Mouse (Mus musculus) liver, embryonic 11.5 days (tissue): Measurements from ENCODE around the gene Nrxn3. TPM values are rescaled to one million over a fixed set of nuclear protein-coding genes. Genes with fewer than 3 reads are reported as not detected.

Source experiments
- ATAC-seq: fragments of 200-750 bp; cut with Nextera tagmentation; replicated peaks from 2 replicates; pipeline ENCODE4 v1.8.0; 2017; ENCODE audit warnings: moderate number of reproducible peaks, mild to moderate bottlenecking, moderate TSS enrichment, moderate library complexity; ENCODE audit not compliant: low FRiP score
- DNase-seq: peaks from one replicate; pipeline ENCODE4 v3.0.0-alpha.2; 2017; ENCODE audit warnings: low spot score
- H3K27ac ChIP-seq: fragments of 300-500 bp; sonication (generic); 2 replicates; pipeline ENCODE4 v1.5.1; 2014; ENCODE audit warnings: mild to moderate bottlenecking, low read depth, low read length, control low read depth
- H3K27me3 ChIP-seq: fragments of 300-500 bp; sonication (generic); replicated peaks from 2 replicates; pipeline ENCODE4 v1.6.1; 2014; ENCODE audit warnings: low read length, mixed read lengths; ENCODE audit not compliant: control insufficient read depth, insufficient read depth
- H3K36me3 ChIP-seq: fragments of 300-500 bp; sonication (generic); 2 replicates; pipeline ENCODE4 v1.6.1; 2014; ENCODE audit warnings: mild to moderate bottlenecking, low read length, moderate library complexity, mixed read lengths; ENCODE audit not compliant: control insufficient read depth, insufficient read depth
- H3K4me1 ChIP-seq: fragments of 300-500 bp; sonication (generic); replicated peaks from 2 replicates; pipeline ENCODE4 v1.6.1; 2014; ENCODE audit warnings: low read length, mixed read lengths; ENCODE audit not compliant: control insufficient read depth, insufficient read depth
- H3K4me2 ChIP-seq: fragments of 300-500 bp; sonication (generic); 2 replicates; pipeline ENCODE4 v1.6.1; 2014; ENCODE audit warnings: mild to moderate bottlenecking, control low read depth, moderate library complexity
- H3K4me3 ChIP-seq: fragments of 300-500 bp; sonication (generic); 2 replicates; pipeline ENCODE4 v1.5.1; 2014; ENCODE audit warnings: low read depth, low read length, control low read depth
- H3K9ac ChIP-seq: fragments of 300-500 bp; sonication (generic); 2 replicates; pipeline ENCODE4 v1.6.1; 2014; ENCODE audit warnings: low read depth, low read length, control low read depth
- H3K9me3 ChIP-seq: fragments of 300-500 bp; sonication (generic); 2 replicates; pipeline ENCODE4 v1.6.1; 2016; ENCODE audit warnings: low read length, inconsistent platforms, mixed read lengths; ENCODE audit not compliant: control insufficient read depth
- WGBS: fragments of 180-500 bp; shearing (Covaris S2); extraction: QIAGEN DNeasy Blood & Tissue Kit; methylation state at CpG from one replicate; pipeline ENCODE4 v1.1.7; 2014; 5-methylcytosine and 5-hydroxymethylcytosine counted together
- polyA plus RNA-seq: library from polyadenylated mRNA; unstranded; fragments of >200 nt; fragmentation: Nextera tagmentation; extraction: Ambion mirVana; gene quantifications from 2 replicates; pipeline ENCODE4 v1.2.1, GENCODE M21; 2014

Nrxn3 gene
- polyA plus RNA-seq, 1 experiment from 2014 or later, result 3.3 TPM

GRCm38 (mm10) chr12:88730720-88731119, 8.0 kb downstream of the Nrxn3 start:
- H3K36me3 ChIP-seq, result no peaks in the 10 kb centered on the region
- 35% methylated on average over 2 of the region's 2 CpGs for WGBS
- no peaks in the 10 kb centered on the region for H3K9me3 ChIP-seq
- no peaks in the 10 kb centered on the region for H3K27me3 ChIP-seq
- H3K4me1 ChIP-seq, result no peaks in the 10 kb centered on the region
- ATAC-seq (no peak), DNase-seq (no peak)
- H3K9ac ChIP-seq, result no peak overlapping the region
- H3K4me2 ChIP-seq, result no peak overlapping the region
- H3K4me3 ChIP-seq, result no peak overlapping the region
- no peak overlapping the region for H3K27ac ChIP-seq

GRCm38 (mm10) chr12:88735045-88735444, 12.4 kb downstream of the Nrxn3 start:
- Histone ChIP-seq H3K4me3 (no peak overlapping the region), H3K4me1 (no peaks in the 10 kb centered on the region), H3K9ac (no peak overlapping the region), H3K9me3 (no peaks in the 10 kb centered on the region), H3K4me2 (no peak overlapping the region), H3K27ac (no peak overlapping the region), H3K36me3 (no peaks in the 10 kb centered on the region), H3K27me3 (no peaks in the 10 kb centered on the region)
- ATAC-seq (no peak), DNase-seq (no peak)
- WGBS, result 63% methylated on average over 1 of the region's 1 CpGs

- ATAC-seq (no peak), DNase-seq (no peak)
- no peak overlapping the region for H3K9ac ChIP-seq
- WGBS, result 69% methylated on average over 4 of the region's 4 CpGs
- no peaks in the 10 kb centered on the region for H3K36me3 ChIP-seq
- H3K27me3 ChIP-seq, result no peaks in the 10 kb centered on the region
- H3K4me2 ChIP-seq, result no peak overlapping the region
- H3K27ac ChIP-seq, result no peak overlapping the region
- H3K4me3 ChIP-seq, result no peak overlapping the region
- no peaks in the 10 kb centered on the region for H3K4me1 ChIP-seq
- H3K9me3 ChIP-seq, result no peaks in the 10 kb centered on the region
Observed at GRCm38 (mm10) chr12:88737081-88737480, 14.4 kb downstream of the Nrxn3 start.

GRCm38 (mm10) chr12:88738616-88739015, 15.9 kb downstream of the Nrxn3 start:
- H3K9ac ChIP-seq, result no peak overlapping the region
- ATAC-seq (no peak), DNase-seq (no peak)
- H3K36me3 ChIP-seq, result no peaks in the 10 kb centered on the region
- no peaks in the 10 kb centered on the region for H3K27me3 ChIP-seq
- no peak overlapping the region for H3K27ac ChIP-seq
- H3K9me3 ChIP-seq, result no peaks in the 10 kb centered on the region
- no peak overlapping the region for H3K4me2 ChIP-seq
- no peaks in the 10 kb centered on the region for H3K4me1 ChIP-seq
- H3K4me3 ChIP-seq, result no peak overlapping the region
- 50% methylated on average over 4 of the region's 4 CpGs for WGBS

- ATAC-seq (no peak), DNase-seq (no peak)
- Histone ChIP-seq H3K9me3 (no peaks in the 10 kb centered on the region), H3K36me3 (no peaks in the 10 kb centered on the region), H3K4me1 (no peaks in the 10 kb centered on the region), H3K4me2 (no peak overlapping the region), H3K9ac (no peak overlapping the region), H3K27me3 (no peaks in the 10 kb centered on the region), H3K4me3 (no peak overlapping the region), H3K27ac (no peak overlapping the region)
- WGBS, result 69% methylated on average over 5 of the region's 5 CpGs
Observed at GRCm38 (mm10) chr12:88746788-88747187, 24.1 kb downstream of the Nrxn3 start.

GRCm38 (mm10) chr12:88764791-88765190, 42.1 kb downstream of the Nrxn3 start:
- H3K27ac ChIP-seq, result no peak overlapping the region
- H3K4me1 ChIP-seq, result no peaks in the 10 kb centered on the region
- H3K4me3 ChIP-seq, result no peak overlapping the region
- DNase-seq (no peak), ATAC-seq (no peak)
- WGBS, result 62% methylated on average over 2 of the region's 2 CpGs
- H3K9me3 ChIP-seq, result no peaks in the 10 kb centered on the region
- H3K27me3 ChIP-seq, result no peaks in the 10 kb centered on the region
- H3K4me2 ChIP-seq, result no peak overlapping the region
- H3K9ac ChIP-seq, result no peak overlapping the region
- no peaks in the 10 kb centered on the region for H3K36me3 ChIP-seq

GRCm38 (mm10) chr12:88774666-88775065, 52.0 kb downstream of the Nrxn3 start:
- Histone ChIP-seq H3K9me3 (no peaks in the 10 kb centered on the region), H3K27me3 (no peaks in the 10 kb centered on the region), H3K4me1 (no peaks in the 10 kb centered on the region), H3K4me3 (no peak overlapping the region), H3K27ac (no peak overlapping the region), H3K4me2 (no peak overlapping the region), H3K36me3 (no peaks in the 10 kb centered on the region), H3K9ac (no peak overlapping the region)
- 81% methylated on average over 2 of the region's 2 CpGs for WGBS
- no peak for ATAC-seq
- no peak for DNase-seq

GRCm38 (mm10) chr12:88778036-88778435, 55.4 kb downstream of the Nrxn3 start:
- H3K27ac ChIP-seq, result no peak overlapping the region
- ATAC-seq (no peak), DNase-seq (no peak)
- H3K27me3 ChIP-seq, result no peaks in the 10 kb centered on the region
- 65% methylated on average over 1 of the region's 1 CpGs for WGBS
- H3K4me1 ChIP-seq, result no peaks in the 10 kb centered on the region
- no peak overlapping the region for H3K4me3 ChIP-seq
- H3K36me3 ChIP-seq, result no peaks in the 10 kb centered on the region
- H3K9ac ChIP-seq, result no peak overlapping the region
- H3K4me2 ChIP-seq, result no peak overlapping the region
- H3K9me3 ChIP-seq, result no peaks in the 10 kb centered on the region

- no peaks in the 10 kb centered on the region for H3K36me3 ChIP-seq
- no peaks in the 10 kb centered on the region for H3K27me3 ChIP-seq
- no peak overlapping the region for H3K27ac ChIP-seq
- ATAC-seq (no peak), DNase-seq (no peak)
- no peaks in the 10 kb centered on the region for H3K9me3 ChIP-seq
- no peak overlapping the region for H3K4me3 ChIP-seq
- H3K4me2 ChIP-seq, result no peak overlapping the region
- no peaks in the 10 kb centered on the region for H3K4me1 ChIP-seq
- H3K9ac ChIP-seq, result no peak overlapping the region
- 54% methylated on average over 10 of the region's 10 CpGs for WGBS
Observed at GRCm38 (mm10) chr12:88784199-88785147, 61.8 kb downstream of the Nrxn3 start.
